Mouse (Mus musculus) ES-Bruce4 (cell line): ENCODE measurements around the gene Kif22.

ENCODE experiments used
- CTCF ChIP-seq: IDR thresholded peaks from one replicate; pipeline ENCODE4 v1.8.1; 2011; ENCODE audit warnings: low read depth, low read length
- EP300 ChIP-seq: IDR thresholded peaks from 2 replicates; pipeline ENCODE4 v1.6.1; 2011; ENCODE audit warnings: low read depth, low read length; ENCODE audit not compliant: insufficient read depth
- POLR2A ChIP-seq: IDR thresholded peaks from one replicate; pipeline ENCODE4 v1.8.1; 2011; ENCODE audit warnings: low read length; ENCODE audit not compliant: insufficient read depth

DNA sequence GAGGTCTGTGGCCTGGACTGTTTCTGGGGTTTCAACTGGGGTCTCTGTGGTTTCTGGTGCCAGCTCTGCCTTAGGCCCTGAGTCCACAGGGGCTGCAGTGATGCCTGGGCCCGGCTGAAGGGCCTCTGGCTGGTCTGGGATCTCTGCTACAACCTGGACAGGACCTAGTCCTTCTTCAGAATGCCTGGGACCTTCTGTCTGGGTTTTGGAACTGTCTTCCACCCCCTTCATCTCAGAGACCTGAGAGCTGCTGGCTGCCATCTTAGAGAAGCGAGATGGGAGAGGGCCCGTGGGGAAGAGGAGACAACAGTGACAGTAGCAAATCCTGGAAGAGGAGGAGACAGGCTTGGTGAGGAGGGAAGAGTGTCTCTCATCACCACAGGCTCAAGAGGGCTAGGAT lies 22.2 kb downstream of the Kif22 start:
- TF ChIP-seq CTCF (no peak), POLR2A (no peak), EP300 (no peak)
